Mouse (Mus musculus): ENCODE data around the gene Whrn.

DNA sequence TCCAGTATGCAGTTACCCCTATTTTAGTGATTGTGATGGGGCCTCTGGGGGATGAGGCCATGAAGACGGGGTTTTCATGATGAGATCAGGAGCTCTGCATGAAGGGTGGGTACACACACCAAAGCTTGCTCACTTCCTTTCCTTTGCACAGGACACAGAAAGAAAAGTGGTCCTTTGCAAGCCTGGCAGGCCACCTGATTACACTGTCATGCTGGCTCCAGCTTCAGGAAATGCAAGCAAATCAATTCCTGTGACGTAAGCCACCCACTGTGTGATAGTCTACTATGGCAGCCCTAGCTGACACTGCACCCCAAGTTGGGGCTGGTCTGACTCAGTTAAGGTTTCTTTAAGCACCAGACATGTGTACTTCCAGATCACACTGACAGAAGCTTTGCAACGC lies 20.6 kb downstream of the Whrn start:
- no peak for TF ChIP-seq CTCF (IDR thresholded peaks at IDR 0.05; ENCODE audit: control insufficient read depth, insufficient read depth, insufficient replicate concordance, low read depth, low read length)
- no peak for TF ChIP-seq POLR2A (IDR thresholded peaks at IDR 0.05; ENCODE audit: control insufficient read depth, low read depth, low read length)
